Mouse (Mus musculus): ENCODE results near the gene Paqr7. TPM values are rescaled to one million over a fixed set of nuclear protein-coding genes. Genes with fewer than 3 reads are reported as not detected.

Paqr7 gene
- polyA plus RNA-seq, 1 experiment from 2014 or later: 11.5 TPM

DNA sequence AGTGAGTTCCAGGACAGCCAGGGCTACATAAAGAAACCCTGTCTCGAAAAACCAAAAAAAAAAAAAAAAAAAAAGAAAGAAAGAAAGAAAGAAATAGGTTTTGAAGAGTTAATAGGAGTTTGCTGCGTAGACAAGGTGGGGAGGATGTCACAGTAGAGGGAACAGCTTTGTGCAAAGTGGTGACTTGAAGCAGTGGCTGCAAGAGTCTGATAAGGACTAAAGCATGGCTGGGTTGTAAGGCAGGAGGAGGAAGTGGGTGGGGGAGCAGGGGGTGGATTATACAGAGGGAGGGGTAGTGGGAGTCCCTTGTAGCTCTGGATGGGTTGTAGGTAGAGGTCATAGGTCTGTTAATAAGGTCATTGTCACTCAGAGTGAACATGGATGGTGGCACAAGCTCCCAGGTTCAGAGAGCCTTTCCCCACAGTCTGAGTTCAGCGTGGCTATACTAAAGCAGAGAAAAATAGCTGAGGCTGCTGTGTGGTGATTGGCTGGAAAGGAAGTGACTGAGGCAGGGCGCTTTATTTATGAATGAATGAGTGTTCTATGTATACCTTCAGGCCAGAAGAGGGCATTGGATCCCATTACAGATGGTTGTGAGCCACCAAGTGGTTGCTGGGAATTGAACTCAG lies 9.6 kb downstream of the Paqr7 start:
- no peak overlapping the region for H3K9ac ChIP-seq
- H3K36me3 ChIP-seq (replicated peaks; ENCODE audit: control insufficient read depth, insufficient read depth): peaks cover 18% of the 10 kb centered on the region
- H3K27ac ChIP-seq: no peak overlapping the region
- WGBS: 86% methylated on average over 3 of the region's 4 CpGs
- no peak overlapping the region for H3K4me2 ChIP-seq (replicated peaks)
- no peaks in the 10 kb centered on the region for H3K27me3 ChIP-seq (ENCODE audit: control insufficient read depth, insufficient read depth, low read length)
- ATAC-seq (ENCODE audit: low FRiP score): no peak
- no peaks in the 10 kb centered on the region for H3K4me1 ChIP-seq (replicated peaks; ENCODE audit: control insufficient read depth, insufficient read depth, low read length)
- no peaks in the 10 kb centered on the region for H3K9me3 ChIP-seq (ENCODE audit: control insufficient read depth, low read length)
- DNase-seq (ENCODE audit: low spot score): no peak
- H3K4me3 ChIP-seq (replicated peaks; ENCODE audit: low read length): no peak overlapping the region

DNA sequence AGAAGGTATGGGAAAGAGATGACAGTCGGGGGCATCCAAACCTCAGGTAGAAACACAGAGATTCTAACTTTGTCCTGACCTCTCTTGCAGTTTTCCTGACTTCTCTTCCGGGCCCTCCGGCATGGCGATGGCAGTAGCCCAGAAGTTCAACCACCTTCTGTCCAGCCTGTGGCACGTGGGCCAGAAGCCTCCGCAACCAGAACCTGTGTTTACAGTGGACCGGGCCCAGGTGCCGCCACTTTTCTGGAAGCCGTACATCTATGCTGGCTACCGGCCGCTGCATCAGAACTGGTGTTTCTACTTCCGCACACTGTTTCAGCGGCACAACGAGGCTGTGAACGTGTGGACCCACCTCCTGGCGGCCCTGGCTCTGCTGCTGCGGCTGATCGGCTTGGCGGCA lies 10.2 kb downstream of the Paqr7 start:
- H3K4me2 ChIP-seq (replicated peaks): no peak overlapping the region

DNA sequence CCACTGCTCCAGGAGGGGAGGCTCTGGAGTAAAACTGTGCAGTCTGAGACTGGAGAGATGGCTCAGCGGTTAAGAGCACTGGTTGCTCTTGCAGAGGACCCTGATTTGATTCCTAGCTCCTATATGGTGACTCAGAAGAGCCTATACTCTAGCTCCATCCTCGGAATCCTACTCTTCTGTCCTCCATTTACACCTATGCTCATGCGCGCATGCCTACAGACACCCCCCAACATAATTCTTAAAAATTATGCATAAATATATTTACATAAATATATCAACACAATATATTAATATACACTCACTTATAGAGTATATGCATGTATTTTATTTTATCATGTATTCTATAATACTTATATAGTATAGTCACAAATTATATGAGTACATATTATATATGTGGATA lies 13.9 kb downstream of the Paqr7 start:
- no peaks in the 10 kb centered on the region; the same call in 1 of the 2 replicates for H3K4me1 ChIP-seq (replicated peaks; ENCODE audit: control insufficient read depth, insufficient read depth, low read length)
- 80% methylated on average over 4 of the region's 4 CpGs for WGBS

More for the DNA sequence above, 10.2 kb downstream of the Paqr7 start:
- 87% methylated on average over 19 of the region's 19 CpGs for WGBS
- H3K4me1 ChIP-seq (replicated peaks; ENCODE audit: control insufficient read depth, insufficient read depth, low read length): no peaks in the 10 kb centered on the region; the same call in 1 of the 2 replicates
- H3K9ac ChIP-seq: no peak overlapping the region
- no peak overlapping the region for H3K4me3 ChIP-seq (replicated peaks; ENCODE audit: low read length)
- no peaks in the 10 kb centered on the region for H3K9me3 ChIP-seq (ENCODE audit: control insufficient read depth, low read length)
- H3K36me3 ChIP-seq (replicated peaks; ENCODE audit: control insufficient read depth, insufficient read depth): peaks cover 18% of the 10 kb centered on the region
- H3K27me3 ChIP-seq (ENCODE audit: control insufficient read depth, insufficient read depth, low read length): no peaks in the 10 kb centered on the region
- no peak overlapping the region for H3K27ac ChIP-seq
- DNase-seq (ENCODE audit: low spot score) (no peak), ATAC-seq (ENCODE audit: low FRiP score) (no peak)

DNA sequence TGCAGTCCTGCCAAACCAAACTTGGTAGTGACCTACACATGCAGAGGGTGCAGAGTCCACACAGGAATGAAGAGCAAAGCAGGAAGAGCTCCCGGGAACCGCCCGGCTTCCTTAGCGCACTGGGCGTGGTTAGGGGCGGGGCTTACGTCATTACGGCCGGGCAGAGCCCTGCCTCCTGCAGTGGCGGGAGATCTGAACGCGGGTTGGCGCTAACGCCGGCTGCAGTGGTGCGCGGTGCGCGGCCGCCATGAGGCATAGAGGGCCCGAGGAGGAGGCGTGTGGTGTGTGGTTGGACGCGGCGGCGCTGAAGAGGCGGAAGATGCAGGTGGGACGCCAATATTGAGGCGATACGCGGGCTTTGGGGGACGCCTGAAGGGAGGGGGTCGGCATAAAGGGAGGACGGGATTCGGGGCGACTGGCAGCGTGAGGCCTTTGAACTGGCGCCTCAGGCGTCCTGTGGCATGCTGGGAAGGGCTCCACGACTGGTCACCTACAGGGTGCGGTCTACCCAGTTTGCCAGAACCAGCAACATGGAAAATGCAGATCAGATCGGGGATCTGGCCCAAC lies 14.4 kb downstream of the Paqr7 start, which contains the start of gene Aunip:
Aunip (plus strand) TSS at position 155 of the 567 bp plus-strand sequence.
- H3K9me3 ChIP-seq (ENCODE audit: control insufficient read depth, low read length): no peaks in the 10 kb centered on the region

More for the DNA sequence above, 13.9 kb downstream of the Paqr7 start:
- no peak overlapping the region for H3K4me3 ChIP-seq (replicated peaks; ENCODE audit: low read length)
- ATAC-seq (ENCODE audit: low FRiP score): peak; percentile 5; the same call in 1 of the 2 replicates
- peak overlapping the region; percentile 71 for H3K4me2 ChIP-seq (replicated peaks)
- peaks cover 18% of the 10 kb centered on the region for H3K36me3 ChIP-seq (replicated peaks; ENCODE audit: control insufficient read depth, insufficient read depth)
- H3K27ac ChIP-seq: no peak overlapping the region
- DNase-seq (ENCODE audit: low spot score): no peak
- no peak overlapping the region for H3K9ac ChIP-seq
- no peaks in the 10 kb centered on the region for H3K27me3 ChIP-seq (ENCODE audit: control insufficient read depth, insufficient read depth, low read length)
- no peaks in the 10 kb centered on the region for H3K9me3 ChIP-seq (ENCODE audit: control insufficient read depth, low read length)

DNA sequence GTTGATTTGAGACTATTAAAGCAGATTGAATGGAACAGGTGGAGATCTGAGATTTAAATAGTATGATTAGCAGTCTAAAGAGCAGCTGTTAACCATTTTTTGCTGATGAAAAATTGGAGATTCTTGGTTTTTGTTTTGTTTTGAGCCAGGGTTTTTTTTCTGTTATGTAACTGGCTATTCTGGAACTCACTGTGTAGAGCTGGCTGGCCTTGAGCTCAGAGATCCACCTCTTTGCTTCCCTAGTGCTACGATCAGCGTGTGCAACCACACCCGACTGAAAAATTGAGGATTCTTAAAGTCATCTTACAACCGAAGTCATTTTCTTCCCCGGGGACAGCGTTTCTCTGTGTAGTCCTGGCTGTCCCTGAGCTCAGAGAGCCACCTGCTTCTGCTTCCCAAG lies 15.2 kb downstream of the Paqr7 start:
- Histone ChIP-seq H3K4me3 (replicated peaks; ENCODE audit: low read length) (no peak overlapping the region), H3K4me1 (replicated peaks; ENCODE audit: control insufficient read depth, insufficient read depth, low read length) (no peaks in the 10 kb centered on the region; the same call in 1 of the 2 replicates), H3K27me3 (ENCODE audit: control insufficient read depth, insufficient read depth, low read length) (no peaks in the 10 kb centered on the region), H3K4me2 (replicated peaks) (peak overlapping the region; percentile 71; the same call in 1 of the 2 replicates), H3K27ac (no peak overlapping the region), H3K36me3 (replicated peaks; ENCODE audit: control insufficient read depth, insufficient read depth) (peaks cover 16% of the 10 kb centered on the region), H3K9me3 (ENCODE audit: control insufficient read depth, low read length) (no peaks in the 10 kb centered on the region), H3K9ac (no peak overlapping the region)
- 80% methylated on average over 6 of the region's 6 CpGs for WGBS
- DNase-seq (ENCODE audit: low spot score): no peak
- ATAC-seq (ENCODE audit: low FRiP score): no peak

More for the DNA sequence above, 14.4 kb downstream of the Paqr7 start, which contains the start of gene Aunip:
- Histone ChIP-seq H3K9ac (peak within 1 kb of the TSS; percentile 21; the same call in 1 of the 2 replicates), H3K27ac (no peak within 1 kb of the TSS), H3K4me1 (replicated peaks; ENCODE audit: control insufficient read depth, insufficient read depth, low read length) (no peaks in the 10 kb centered on the region; the same call in 1 of the 2 replicates), H3K4me3 (replicated peaks; ENCODE audit: low read length) (peak within 1 kb of the TSS; percentile 35), H3K36me3 (replicated peaks; ENCODE audit: control insufficient read depth, insufficient read depth) (peaks cover 18% of the 10 kb centered on the region), H3K4me2 (replicated peaks) (peak within 1 kb of the TSS; percentile 71), H3K27me3 (ENCODE audit: control insufficient read depth, insufficient read depth, low read length) (no peaks in the 10 kb centered on the region)
- WGBS: under 1% methylated on average over 42 of the region's 42 CpGs
- ATAC-seq (ENCODE audit: low FRiP score) (peak; percentile 95), DNase-seq (ENCODE audit: low spot score) (peak; percentile 96)

DNA sequence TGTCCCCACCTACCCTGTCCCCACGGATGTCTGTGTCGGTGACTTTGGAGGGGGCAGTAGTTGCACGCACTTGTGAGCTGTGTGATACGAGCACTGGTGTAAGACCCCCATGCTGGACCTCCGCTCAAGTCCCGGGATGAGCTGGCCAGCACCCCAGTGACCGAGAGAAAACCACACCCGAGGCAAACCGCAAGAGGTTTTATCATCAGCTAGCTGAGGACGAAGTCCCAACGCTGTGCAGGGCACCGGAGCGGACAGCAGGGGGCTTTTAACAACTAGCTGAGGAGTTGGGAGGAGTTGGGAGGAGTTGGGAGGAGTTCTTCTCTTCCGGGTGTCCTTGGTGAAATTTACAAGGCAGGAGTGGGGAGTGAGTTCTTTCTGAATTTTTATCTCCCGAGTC lies 16.3 kb downstream of the Paqr7 start:
- Histone ChIP-seq H3K4me2 (replicated peaks) (peak overlapping the region; percentile 25), H3K4me3 (replicated peaks; ENCODE audit: low read length) (no peak overlapping the region)
- WGBS: 30% methylated on average over 15 of the region's 15 CpGs

DNA sequence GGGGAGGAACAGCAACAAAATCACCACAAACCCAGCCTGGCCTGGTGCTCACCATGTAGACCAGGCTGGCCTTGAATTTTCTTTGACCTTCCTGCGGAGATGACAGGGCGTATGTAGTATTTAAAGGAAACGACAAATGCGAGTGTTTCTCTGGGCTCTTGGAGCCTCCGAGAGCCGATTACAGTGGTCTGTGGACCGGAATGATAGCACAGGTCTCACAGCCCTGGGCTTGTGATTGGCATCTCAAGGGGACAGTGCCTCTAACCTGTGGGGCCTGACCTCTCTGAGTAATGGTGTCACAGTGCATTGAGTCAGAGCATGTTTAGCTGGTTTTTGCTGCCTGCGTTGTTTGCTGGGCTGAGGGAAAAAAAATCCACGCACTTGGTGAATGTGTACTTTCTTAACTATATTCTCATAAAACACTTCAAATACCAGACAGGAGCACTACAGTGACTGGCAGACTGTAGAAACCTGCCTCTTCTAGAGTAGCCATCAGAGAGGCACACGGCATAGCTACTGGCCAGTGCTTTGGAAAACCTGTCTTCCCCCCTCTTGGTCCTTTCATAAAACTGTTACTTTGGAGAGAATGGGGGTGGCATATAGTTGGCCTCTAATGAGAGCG lies 17.9 kb downstream of the Paqr7 start:
- ATAC-seq (ENCODE audit: low FRiP score) (no peak), DNase-seq (ENCODE audit: low spot score) (no peak)
- H3K4me1 ChIP-seq (replicated peaks; ENCODE audit: control insufficient read depth, insufficient read depth, low read length): no peaks in the 10 kb centered on the region; the same call in 1 of the 2 replicates
- no peak overlapping the region for H3K4me3 ChIP-seq (replicated peaks; ENCODE audit: low read length)
- H3K4me2 ChIP-seq (replicated peaks): no peak overlapping the region
- WGBS: 95% methylated on average over 11 of the region's 11 CpGs
- no peak overlapping the region for H3K9ac ChIP-seq
- H3K9me3 ChIP-seq (ENCODE audit: control insufficient read depth, low read length): no peaks in the 10 kb centered on the region
- no peak overlapping the region for H3K27ac ChIP-seq
- H3K36me3 ChIP-seq (replicated peaks; ENCODE audit: control insufficient read depth, insufficient read depth): no peaks in the 10 kb centered on the region
- H3K27me3 ChIP-seq (ENCODE audit: control insufficient read depth, insufficient read depth, low read length): no peaks in the 10 kb centered on the region

More for the DNA sequence above, 16.3 kb downstream of the Paqr7 start:
- peaks cover 7% of the 10 kb centered on the region for H3K36me3 ChIP-seq (replicated peaks; ENCODE audit: control insufficient read depth, insufficient read depth)
- no peaks in the 10 kb centered on the region for H3K9me3 ChIP-seq (ENCODE audit: control insufficient read depth, low read length)
- ATAC-seq (ENCODE audit: low FRiP score) (no peak), DNase-seq (ENCODE audit: low spot score) (no peak)
- H3K27me3 ChIP-seq (ENCODE audit: control insufficient read depth, insufficient read depth, low read length): no peaks in the 10 kb centered on the region
- H3K9ac ChIP-seq: no peak overlapping the region
- no peak overlapping the region for H3K27ac ChIP-seq
- no peaks in the 10 kb centered on the region; the same call in 1 of the 2 replicates for H3K4me1 ChIP-seq (replicated peaks; ENCODE audit: control insufficient read depth, insufficient read depth, low read length)

DNA sequence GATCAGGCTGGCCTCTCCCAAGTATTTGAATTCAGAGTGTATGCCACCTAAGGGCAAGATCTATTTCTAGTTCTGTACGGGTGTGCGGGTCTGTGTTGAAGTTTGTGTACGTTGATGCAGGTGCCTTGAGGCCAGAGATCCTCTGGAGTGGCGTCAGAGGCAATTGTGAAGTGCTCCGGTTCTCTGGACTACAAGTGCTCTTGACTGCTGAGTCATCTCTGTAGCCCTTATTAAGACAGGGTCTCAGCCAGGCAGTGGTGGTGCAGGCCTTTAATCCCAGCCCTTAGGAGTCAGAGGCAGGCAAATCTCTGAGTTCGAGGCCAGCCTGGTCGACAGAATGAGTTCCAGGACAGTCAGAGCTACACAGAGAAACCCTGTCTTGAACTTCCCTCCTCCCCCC lies 19.1 kb downstream of the Paqr7 start:
- H3K27ac ChIP-seq: no peak overlapping the region
- DNase-seq (ENCODE audit: low spot score) (no peak), ATAC-seq (ENCODE audit: low FRiP score) (no peak)
- H3K9me3 ChIP-seq (ENCODE audit: control insufficient read depth, low read length): no peaks in the 10 kb centered on the region
- no peaks in the 10 kb centered on the region for H3K36me3 ChIP-seq (replicated peaks; ENCODE audit: control insufficient read depth, insufficient read depth)
- H3K4me1 ChIP-seq (replicated peaks; ENCODE audit: control insufficient read depth, insufficient read depth, low read length): no peaks in the 10 kb centered on the region; the same call in 1 of the 2 replicates
- no peak overlapping the region for H3K9ac ChIP-seq
- no peaks in the 10 kb centered on the region for H3K27me3 ChIP-seq (ENCODE audit: control insufficient read depth, insufficient read depth, low read length)
- no peak overlapping the region for H3K4me3 ChIP-seq (replicated peaks; ENCODE audit: low read length)
- WGBS: 87% methylated on average over 7 of the region's 7 CpGs
- no peak overlapping the region for H3K4me2 ChIP-seq (replicated peaks)

DNA sequence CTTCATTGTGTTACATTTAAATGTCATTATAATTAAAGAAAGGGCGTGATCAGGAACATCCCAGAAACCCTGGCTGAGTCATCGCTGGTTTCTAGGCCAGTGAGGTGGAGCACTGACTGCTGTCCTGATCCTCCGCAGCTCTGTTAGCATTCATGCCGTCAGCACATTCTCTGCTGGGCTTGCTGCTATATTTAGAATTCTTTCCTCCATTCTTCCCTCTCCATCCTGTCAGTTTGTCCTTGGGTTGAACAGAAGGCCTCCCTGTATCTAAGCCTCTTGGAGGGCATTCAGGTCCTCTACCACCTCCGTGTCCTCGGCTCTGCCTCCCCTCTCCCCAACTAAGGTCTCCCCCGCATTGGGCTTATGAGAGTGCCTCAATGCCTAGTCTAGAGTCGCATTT lies 20.5 kb downstream of the Paqr7 start:
- H3K36me3 ChIP-seq (replicated peaks; ENCODE audit: control insufficient read depth, insufficient read depth): no peaks in the 10 kb centered on the region
- no peaks in the 10 kb centered on the region for H3K4me1 ChIP-seq (replicated peaks; ENCODE audit: control insufficient read depth, insufficient read depth, low read length)
- no peaks in the 10 kb centered on the region for H3K9me3 ChIP-seq (ENCODE audit: control insufficient read depth, low read length)
- no peak overlapping the region for H3K9ac ChIP-seq
- no peak overlapping the region for H3K27ac ChIP-seq
- H3K4me2 ChIP-seq (replicated peaks): no peak overlapping the region
- DNase-seq (ENCODE audit: low spot score): no peak
- WGBS: 82% methylated on average over 8 of the region's 8 CpGs
- H3K4me3 ChIP-seq (replicated peaks; ENCODE audit: low read length): no peak overlapping the region
- no peaks in the 10 kb centered on the region for H3K27me3 ChIP-seq (ENCODE audit: control insufficient read depth, insufficient read depth, low read length)
- no peak for ATAC-seq (ENCODE audit: low FRiP score)

Measured in hindbrain, embryonic 14.5 days (tissue).